Mouse (Mus musculus): ENCODE data around the gene Gm3676. TPM values are rescaled to one million over a fixed set of nuclear protein-coding genes. Genes with fewer than 3 reads are reported as not detected.
"Not testable (repeated sequence)": the region's sequence is repeated elsewhere in the genome, so short reads cannot be mapped to it uniquely, and the experiment has no call there.

The Gm3676 gene
- not detected for total RNA-seq (2021)

- intact Hi-C loops (cut with DNase I); DNase-seq: not testable (repeated sequence)
These were observed at the start of gene Gm3676 for GRCm38 (mm10) chr14:41646387-41646786. Gm3676 (minus strand) TSS chr14:41646487.

GRCm38 (mm10) chr14:41648176-41648575 lies 1.9 kb upstream of the Gm3676 start:
- DNase-seq; intact Hi-C loops (cut with DNase I): not testable (repeated sequence)

GRCm38 (mm10) chr14:41630144-41630543 lies 16.1 kb downstream of the Gm3676 start:
- DNase-seq; intact Hi-C loops (cut with DNase I): not testable (repeated sequence)

- DNase-seq; intact Hi-C loops (cut with DNase I): not testable (repeated sequence)
These were observed 21.8 kb downstream of the Gm3676 start, which contains the start of gene Gm3072 for GRCm38 (mm10) chr14:41624512-41624911. Gm3072 (minus strand) TSS chr14:41624612.

- DNase-seq; intact Hi-C loops (cut with DNase I): not testable (repeated sequence)
These were observed 23.8 kb downstream of the Gm3676 start for GRCm38 (mm10) chr14:41622535-41622934.

GRCm38 (mm10) chr14:41610690-41611089 lies 35.6 kb downstream of the Gm3676 start:
- peak in 1 of 2 experiments; percentile 3 for DNase-seq
- intact Hi-C loops (cut with DNase I) = not testable (repeated sequence)

GRCm38 (mm10) chr14:41600935-41601334 lies 45.4 kb downstream of the Gm3676 start:
- DNase-seq; intact Hi-C loops (cut with DNase I): not testable (repeated sequence)

Other genes starting within 250 kb of the Gm3676 start
- gene Gm6482, start 238.2 kb downstream of the Gm3676 start, total RNA-seq (2021) = not detected
- not detected for gene Gm7954, start 193.0 kb downstream of the Gm3676 start, total RNA-seq (2021)
- not detected for gene Gm3486, start 157.0 kb downstream of the Gm3676 start, total RNA-seq (2021)
- gene Gm7970, start 90.9 kb downstream of the Gm3676 start, total RNA-seq (2021) = not detected
- not detected for gene 1700049E17Rik2, start 73.3 kb downstream of the Gm3676 start, total RNA-seq (2021)
- not detected for gene Gm3072, start 21.9 kb downstream of the Gm3676 start, total RNA-seq (2021)
- gene Gm8068, start 55.4 kb upstream of the Gm3676 start, total RNA-seq (2021) = not detected
- gene Gm7929, start 104.1 kb upstream of the Gm3676 start, total RNA-seq (2021) = not detected
- not detected for gene Gm47189, start 126.0 kb upstream of the Gm3676 start, total RNA-seq (2021)

All from heart, postnatal 10 days (tissue).